Mouse (Mus musculus) ovary, adult 18-20 months (tissue): ENCODE measurements around the gene Apex1.
A peak's percentile ranks its signal among the peaks of the same experiment; 100 is the strongest.
"Not testable (repeated sequence)": the region's sequence is repeated elsewhere in the genome, so short reads cannot be mapped to it uniquely, and the experiment has no call there.

Source experiments
- DNase-seq: peaks from one replicate; pipeline ENCODE4 v3.0.0; 2022; ENCODE audit warnings: low spot score, mixed read lengths

Gene Apex1

DNA sequence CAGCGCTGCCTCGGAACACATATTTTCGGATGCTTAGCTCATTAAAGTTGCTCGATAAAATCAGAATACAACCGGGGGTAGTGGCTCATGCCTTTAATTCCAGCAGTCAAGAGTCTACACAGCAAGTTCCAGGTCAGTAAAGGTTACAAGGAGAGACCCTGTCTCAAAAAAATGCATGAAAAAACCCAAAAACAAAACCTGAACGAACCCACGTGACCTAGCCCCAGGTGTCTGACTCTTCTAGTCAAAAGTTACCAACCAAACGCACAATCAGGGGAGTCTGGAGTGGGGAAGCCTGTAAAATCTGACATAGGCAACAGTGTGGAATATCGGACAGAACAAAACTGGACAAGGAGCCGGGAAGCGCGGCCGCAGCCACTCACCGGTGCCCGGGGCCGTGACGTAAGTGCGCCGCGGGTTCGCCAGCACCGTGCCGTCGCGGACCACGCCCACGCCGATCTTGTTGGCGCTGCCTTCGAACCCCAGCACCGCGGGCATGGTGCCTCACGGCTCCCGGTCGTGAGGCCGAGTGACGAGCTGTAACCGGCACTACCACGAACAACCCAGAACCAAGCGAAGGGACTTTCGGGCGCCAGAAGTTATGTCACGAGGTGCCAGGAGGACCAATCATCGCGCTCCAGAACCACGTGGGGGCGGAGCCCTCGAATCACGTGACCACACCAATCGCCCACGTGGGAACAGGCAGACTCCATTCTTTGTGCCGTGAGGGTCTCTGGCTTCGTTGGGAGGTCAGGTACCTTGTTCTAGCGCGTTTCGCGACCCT, at the start of gene Apex1, which contains the start of gene Osgep:
TSS of gene Apex1 (plus strand) at position 688 of the 784 bp plus-strand sequence.
TSS of gene Osgep (minus strand) at position 613 of the 784 bp plus-strand sequence.
- peak; percentile 92 for DNase-seq

DNA sequence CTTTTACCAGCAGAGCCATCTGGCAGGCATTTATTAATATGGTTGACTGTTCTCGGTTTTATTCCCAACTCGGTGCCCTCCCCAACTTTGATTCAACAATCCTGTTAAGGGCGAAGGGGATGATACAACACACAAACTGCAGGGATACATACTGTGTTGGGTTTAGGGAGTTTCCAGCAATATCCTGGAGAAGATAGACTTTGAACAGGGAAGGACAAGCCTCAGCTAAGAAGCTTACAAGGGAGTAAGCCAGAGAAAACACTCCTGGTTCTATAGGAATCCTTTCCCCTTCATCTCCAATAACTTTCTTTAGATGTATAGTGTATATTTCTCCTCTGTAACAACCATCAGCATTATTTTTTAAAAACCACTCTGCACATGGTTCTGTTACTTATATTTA, 49.6 kb upstream of the Apex1 start:
- no peak for DNase-seq

DNA sequence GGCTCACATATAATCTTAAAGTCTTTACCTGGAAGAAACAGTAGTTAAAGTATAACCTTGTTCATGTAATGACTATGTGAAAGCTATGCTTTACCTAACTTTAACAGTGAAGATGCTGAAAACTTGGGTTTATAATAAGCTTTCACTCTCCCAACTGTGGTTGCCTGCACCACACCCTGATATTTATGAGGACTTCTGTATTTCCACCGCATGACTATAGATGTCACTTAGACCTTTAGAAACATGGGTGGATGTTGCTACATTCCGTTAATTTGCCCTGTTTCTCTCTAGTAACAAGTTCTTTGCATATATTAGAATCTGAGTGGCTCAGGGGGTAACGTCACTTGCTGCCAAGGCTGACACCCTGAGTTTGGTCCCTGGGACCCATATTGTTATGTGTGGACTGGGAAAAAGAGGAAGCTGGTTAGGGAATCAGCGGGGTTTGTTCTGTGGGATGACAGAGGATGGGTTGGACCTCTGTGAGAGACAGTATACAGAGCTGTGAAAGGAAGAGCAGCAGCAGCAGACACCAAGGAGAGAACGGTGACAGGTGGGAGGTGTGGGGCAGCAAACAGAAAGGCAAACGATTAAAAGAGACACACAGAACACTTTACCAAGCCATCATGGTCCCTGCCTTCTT, 49.1 kb upstream of the Apex1 start:
- DNase-seq: no peak

DNA sequence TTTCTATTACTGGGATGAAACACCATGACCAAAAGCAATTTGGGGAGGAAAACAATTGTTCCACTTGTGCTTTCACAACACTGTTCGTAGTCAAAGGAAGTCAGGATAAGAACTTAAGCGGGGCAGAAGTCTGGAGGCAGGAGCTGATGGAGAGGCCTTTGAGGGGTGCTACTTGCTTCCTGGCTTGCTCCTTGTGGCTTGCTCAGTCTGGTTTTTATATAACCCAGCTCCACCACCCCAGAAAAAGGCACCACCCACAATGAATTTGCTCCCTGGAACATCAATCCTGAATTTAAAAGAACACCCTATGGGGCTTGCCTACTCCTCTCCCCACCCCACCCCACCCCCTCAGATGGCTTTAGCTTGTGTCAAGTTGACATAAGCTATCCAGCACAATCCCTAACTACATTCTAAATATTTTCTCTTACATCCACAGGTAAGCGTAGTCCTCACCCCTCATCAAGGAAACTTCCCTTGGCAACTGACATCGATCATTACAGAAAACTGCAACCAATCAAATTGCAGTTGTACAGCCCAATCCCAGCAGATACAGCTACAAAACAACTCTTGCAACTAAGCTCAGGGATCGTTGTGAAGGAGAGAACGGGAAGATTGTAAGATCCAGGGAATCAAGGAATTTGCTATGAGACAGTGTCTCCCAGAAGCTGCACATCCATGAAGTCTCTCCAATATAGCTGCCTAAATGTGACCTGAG, 48.4 kb upstream of the Apex1 start:
- DNase-seq: no peak

DNA sequence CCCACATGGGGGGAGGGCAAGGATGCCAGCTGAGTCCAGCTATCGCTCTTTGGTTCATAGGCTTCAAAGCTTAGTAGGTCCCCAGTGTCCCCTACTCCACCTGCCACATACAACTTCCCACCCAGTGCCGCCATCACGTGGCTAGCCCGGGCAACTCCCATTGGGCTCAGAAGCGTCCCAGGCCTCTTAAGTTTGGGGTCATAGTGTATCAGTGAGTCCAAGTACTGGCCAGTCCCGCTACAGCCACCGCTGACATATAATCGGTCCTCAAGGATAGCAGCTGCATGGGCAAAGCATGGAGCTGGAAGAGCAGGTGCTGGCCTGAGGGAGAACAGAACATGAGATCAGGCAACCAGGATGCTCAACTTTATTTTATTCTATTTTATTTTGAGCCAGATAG, 33.1 kb upstream of the Apex1 start:
- DNase-seq: no peak

DNA sequence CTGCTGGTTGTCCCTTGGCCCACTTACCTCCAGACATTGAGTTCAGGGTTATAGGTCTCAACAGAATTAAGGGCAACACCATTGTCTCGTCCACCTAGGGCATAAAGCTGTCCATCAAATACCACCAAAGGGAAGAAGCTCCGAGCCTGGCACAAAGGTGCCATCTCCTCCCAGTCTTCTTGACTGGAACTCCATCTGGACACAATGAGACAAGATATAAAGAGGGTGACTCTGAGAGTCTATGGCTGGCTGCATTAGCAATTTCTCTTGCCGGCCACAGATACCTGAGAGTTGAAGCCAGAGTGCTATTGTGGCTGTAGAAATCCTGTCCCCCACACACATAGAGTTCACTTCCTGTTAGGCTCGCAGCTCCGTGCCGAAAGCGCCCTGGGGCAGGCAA, 32.7 kb upstream of the Apex1 start:
- no peak for DNase-seq

DNA sequence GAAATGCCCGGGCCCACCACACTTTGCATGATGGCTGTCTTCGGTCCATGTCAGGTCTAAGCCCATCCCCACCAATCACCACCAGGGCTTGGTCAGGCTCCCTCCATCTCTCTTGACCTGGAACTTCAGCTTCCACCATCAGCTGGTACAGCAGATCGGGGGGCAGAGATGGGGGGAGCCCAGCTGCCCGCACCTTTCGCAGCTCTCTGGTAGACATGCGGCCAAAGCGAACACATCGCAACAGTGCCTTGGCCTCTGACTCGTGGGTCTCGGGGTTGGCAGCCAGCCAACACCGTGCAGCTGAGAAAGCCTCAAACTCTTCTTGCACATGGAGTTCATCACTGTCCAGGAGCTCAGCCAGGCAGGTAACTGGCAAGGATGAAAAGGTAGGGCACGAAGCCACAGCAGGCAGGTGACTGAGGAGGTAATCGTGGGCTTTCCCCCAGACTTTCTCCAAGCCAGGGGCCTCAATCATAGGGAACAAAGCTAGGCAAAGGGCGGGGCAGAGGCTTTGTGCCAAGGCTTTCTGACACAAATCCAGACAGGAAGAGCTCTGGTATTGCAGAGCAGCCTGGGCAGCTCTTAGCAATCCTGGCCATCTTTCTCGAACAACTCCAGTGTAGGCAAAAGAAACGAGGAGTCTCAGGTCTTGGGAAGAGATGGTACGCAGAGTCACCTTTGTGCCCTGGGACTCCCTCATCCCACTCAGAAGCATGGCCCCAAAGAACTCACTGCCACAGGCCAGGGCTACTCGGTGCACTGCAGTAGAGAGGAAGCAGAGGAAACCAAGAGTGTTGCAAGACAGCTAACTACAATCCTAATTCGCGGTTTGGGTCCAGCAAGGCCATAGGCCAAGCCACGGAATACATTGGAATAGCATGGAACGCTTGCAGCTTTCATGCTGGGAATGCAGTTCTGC, 32.0 kb upstream of the Apex1 start:
- DNase-seq: peak; percentile 26

DNA sequence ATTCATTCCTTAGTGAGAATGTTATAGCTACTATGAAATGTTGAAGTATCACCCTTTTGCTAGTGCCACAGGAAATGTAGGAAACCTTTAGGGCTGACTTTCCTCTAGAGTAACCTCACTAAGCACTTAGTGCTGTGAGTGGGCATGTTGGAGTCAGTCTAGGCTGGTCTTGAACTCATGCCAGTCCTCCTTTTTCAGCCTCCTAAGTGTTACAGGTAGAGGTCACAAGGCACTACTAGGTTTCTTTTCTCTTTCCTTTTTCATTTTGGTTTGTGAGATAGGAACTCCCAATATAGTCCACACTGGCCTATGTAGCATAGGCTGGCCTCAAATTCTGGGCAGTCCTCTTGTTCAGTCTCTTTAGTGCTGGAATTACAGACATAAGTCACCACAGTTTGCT, 29.4 kb upstream of the Apex1 start:
- no peak for DNase-seq

DNA sequence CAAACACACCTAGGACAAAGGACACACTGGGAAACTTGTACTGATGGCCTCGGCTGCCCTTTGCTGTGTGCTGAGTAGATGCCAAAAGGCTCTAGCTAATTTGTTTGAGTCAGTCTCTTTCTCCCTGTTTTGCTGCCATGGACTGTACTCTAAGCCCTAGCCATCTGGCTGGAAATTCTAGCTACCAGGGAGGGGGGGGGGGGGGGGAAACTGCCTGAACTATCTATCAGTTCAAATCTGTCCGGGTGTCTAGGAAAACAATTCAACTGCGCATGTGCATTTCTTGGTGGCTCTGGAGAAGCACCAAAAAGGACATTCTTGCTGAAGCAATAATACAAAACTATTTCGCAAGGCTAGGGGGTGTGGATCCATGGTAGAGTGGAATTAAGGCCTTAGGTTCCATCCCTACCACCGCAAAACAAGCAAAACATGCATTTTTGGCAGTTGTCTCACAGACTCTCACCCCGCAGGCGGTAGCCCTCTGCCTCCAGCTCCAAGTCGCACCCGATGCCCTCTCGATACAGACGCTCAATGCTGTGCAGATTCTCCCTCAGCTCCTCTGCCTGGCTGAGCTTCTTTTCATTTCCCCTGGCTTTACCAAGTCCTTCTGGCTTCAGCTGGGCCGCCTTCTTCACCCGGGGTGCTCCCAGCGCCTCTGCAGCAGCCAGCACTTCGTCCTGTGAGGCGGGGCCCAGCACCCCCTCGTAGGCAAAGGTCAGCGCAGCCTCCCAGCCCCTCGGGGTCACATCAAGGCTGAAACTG, 28.6 kb upstream of the Apex1 start:
- peak; percentile 50 for DNase-seq

DNA sequence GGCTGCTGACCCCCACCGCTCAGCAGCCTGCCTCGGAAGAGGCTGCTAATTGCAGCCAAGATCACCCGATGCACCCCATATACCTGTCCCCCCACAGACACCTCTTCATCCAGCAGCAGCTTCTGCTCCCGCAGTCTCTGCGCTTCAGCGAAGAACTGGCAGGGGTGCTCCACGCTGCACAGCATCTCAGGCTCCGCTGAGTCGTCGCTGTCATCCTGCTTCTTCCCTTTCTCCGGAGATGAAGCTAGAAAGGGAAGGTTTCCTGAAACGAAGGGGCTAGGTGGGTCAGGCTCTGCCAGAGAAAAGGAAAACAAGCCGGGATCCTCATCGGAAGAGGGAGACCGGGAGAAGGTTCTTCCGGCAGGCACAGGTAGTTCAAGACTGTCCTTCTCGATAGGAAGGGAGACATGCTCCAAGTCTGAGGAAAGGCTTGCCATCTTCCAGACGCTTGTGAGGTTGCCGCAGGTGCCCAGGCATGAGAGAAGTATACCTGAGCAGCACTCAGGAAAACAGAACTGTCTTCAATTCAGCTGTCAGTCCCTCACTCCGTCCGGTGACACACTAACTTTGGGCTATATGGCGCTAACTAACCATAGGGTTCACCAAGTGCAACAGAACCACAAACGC, 27.9 kb upstream of the Apex1 start:
- DNase-seq: no peak

DNA sequence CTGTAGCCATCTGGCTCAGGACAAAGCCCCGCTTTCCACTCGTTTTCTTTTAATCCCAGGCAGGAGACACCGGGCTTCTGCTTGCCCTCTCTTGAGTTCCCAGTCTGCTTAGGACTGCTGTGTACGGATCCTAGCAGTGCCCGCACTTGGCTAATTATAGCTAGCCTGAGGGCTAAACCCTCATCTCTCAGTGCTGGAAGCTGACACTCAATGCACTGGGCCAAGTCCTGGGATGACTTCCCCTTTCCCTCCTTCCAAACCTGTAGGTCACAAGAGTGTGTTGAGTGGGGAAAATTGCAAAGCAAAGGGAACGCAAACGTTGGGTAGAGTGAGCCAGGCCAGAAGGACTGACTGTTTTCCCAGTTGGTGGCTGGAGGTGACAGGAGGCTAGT, 27.4 kb upstream of the Apex1 start, which contains the start of gene Klhl33:
TSS of gene Klhl33 (minus strand) at position 134 of the 392 bp plus-strand sequence.
- DNase-seq: no peak

DNA sequence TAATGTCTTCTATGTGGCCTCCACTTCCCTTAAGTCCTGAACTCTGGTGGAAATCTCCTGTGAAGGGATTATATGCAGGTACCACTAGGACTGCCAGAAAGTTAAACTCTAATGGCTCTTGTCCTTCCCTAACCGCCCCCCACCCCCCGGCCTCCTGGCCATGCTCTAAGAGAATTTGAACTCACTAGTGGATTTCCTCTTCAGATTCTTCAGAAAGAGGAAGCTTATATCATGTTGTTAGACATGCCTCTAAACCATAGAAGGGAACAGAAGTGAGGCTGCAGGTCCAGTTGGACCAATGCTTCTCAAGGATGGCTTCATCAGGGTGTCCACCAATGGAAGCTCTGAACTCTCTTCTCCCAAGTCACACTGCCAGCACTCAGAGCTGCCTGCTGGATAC, 26.8 kb upstream of the Apex1 start:
- DNase-seq: not testable (repeated sequence)

DNA sequence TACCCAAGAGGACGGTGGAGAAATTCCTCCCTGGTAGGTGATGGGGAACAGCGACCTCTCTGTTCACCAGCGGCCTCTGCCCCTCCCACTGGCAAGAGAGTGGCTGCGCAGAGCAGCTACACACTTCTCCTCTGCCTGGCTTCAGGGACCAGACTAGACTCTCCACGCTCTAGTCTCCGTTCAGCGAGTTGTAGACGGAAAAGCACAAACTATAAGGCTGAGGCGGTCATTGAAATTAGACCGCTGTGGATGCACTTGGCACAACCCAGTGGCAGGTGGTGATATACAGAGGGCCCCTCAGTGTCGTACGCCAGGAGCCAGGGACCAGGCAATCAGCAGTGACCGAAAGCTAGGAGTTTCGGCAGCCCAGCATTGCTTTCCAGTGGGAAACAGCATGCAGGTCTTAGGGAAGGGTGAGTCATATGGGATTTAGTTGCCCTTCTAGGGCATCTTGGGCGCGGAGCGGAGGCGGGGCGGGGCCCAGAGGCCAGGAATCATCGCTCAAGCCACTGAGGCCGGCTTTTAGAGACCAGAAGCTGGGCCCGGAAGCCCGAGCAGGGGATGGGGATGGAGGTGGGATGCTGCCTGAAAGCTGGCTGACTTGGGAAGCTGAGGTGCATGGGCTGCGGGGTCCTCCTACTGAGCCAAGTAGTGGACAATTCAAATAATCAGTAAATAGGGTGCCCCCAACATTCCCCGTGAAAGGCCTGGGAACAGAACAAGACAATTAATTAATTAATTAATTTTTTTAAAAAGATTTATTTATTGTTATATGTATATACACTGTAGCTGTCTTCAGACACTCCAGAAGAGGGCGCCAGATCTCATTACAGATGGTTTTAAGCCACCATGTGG, 20.6 kb upstream of the Apex1 start:
- no peak for DNase-seq

DNA sequence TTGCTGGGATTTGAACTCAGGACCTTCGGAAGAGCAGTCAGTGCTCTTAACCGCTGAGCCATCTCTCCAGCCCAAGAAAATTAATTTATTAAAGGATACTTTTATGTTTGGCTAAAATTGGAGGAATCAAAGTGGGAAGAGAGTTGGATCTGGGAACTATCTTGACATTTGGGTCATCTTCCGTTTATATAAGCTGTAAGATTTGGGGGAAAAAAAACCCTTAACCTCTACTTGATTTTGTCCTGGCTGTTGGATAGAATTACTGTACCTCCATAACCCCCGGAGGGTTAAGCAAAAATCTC, 20.0 kb upstream of the Apex1 start:
- DNase-seq: no peak

DNA sequence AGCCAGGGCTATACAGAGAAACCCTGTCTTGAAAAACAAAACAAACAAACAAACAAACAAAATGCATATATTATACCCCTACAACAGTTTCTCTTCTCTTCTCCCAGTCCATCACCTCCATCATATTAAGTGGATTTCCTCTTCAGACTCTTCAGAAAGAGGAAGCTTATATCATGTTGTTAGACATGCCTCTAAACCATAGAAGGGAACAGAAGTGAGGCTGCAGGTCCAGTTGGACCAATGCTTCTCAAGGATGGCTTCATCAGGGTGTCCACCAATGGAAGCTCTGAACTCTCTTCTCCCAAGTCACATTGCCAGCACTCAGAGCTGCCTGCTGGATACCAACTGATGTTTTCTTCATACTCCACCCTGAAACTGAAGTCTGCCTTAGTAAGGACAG, 19.4 kb upstream of the Apex1 start:
- DNase-seq: not testable (repeated sequence)

DNA sequence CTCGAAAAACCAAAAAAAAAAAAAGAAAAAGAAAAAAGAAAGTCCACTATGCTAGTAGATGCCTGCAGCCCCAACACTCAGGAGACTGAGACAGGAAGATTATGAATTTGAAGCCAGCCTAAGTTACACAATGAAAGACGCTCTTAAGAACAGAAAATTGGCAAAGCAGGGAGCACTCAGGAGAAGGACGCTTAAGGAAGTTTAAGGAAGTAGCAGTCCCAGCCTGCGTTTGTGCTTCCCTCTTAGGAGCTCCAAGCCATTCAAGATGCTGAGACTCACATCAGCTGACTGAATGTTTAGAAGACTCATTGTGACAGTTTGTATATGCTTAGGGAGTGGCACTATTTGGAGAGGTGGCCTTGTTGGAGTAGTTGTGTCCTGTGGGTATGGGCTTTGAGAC, 16.6 kb upstream of the Apex1 start:
- DNase-seq: no peak

DNA sequence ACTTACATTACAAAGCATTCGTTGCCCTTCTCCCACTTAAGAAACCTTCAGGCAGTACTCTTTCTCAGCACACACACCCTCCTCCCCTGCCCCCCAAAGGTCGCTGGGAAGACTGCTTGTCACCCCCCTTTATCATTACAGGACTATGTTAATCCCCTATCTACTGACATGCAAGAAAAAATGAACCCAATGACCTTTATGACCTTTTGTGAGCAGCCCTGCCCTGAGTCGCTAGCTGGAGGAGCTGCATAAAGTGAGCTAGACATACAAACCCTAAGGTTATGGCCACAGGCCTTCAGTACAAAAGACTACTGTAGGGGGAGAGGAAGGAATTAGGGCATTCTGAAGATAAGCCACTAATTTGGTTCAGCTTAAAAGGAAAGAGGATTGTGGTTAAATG, 13.4 kb upstream of the Apex1 start:
- DNase-seq: no peak

DNA sequence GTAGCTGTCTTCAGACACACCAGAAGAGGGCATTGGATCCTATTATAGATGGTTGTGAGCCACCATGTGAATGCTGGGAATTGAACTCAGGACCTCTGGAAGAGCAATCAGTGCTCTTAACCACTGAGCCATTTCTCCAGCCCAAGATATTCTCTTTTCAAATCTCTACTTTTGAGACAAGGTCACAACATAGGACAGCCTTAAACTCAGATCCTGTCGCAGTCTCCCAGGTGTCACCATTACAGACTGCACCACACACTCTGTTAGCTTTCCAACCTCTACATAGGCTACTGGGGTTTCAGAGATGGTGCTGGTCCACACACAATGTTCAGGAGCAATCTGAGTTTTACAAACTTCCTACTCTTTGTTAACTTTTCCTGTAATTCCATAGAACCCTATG, 1.3 kb upstream of the Apex1 start:
- not testable (repeated sequence) for DNase-seq

DNA sequence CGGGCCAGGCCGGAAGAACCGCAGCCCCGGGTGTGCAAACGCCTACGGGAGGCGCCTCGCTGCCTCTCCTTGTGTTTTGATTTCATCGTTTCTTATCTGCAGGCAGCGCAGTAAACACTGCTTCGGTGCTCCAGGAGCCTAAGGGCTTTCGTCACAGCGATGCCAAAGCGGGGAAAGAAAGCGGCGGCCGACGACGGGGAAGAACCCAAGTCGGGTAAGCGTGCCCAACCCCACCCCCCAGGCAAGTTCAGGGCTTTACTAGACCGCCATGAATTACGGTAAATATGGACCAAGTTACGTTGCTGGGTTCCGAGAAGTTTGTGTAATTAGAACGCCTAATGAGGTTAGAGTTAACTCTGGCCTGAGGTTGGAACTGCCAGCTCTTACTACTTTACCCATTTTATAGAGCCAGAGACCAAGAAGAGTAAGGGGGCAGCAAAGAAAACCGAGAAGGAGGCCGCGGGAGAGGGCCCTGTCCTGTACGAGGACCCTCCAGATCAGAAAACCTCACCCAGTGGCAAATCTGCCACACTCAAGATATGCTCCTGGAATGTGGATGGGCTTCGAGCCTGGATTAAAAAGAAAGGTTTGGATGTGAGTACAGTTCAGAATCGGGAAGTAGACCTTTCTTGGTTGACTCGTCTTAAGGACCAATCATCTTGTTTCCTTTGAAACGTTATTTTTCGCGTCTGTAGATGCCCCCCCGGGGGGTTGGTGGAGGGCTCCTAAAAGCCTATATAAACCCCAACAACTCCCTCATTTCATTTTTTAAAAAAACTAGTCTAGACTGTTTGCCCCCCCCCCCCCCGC, 548 bp downstream of the Apex1 start:
- DNase-seq: no peak
